Mouse (Mus musculus): ENCODE results near the gene Kcnv2. TPM values are rescaled to one million over a fixed set of nuclear protein-coding genes. Genes with fewer than 3 reads are reported as not detected.

Kcnv2 gene
- polyA plus RNA-seq (2015; fragmentation: Nextera tagmentation; extraction: Ambion mirVana): 0.13 and 0.16 TPM in 2 replicates

DNA sequence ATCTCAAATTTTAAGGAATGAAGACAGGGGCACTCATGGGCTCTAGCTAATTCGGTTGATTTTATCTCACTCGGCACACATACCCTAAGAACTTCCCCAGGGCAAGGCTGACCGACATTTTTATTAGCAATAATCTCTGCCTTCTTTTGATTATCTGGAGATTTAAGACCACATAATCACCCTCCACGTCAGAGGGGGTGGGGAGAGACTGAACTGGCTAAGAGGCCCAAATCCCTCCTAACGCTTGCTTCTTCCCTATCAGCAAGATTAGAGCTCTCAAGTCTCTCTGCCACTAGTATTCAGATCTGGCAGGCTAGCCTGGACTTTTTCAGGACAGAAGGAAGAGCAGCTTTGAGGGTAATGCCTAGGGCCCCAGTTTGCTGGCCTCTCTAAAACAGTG lies at the start of gene Kcnv2:
Gene Kcnv2, plus strand, starts transcription at position 308 of the 400 bp plus-strand sequence.
- no peaks in the 10 kb centered on the region for H3K4me1 ChIP-seq (ENCODE audit: control insufficient read depth, insufficient read depth, low read depth, low read length)
- no peaks in the 10 kb centered on the region for H3K27me3 ChIP-seq (replicated peaks; ENCODE audit: control insufficient read depth, insufficient read depth, low read length)
- no peaks in the 10 kb centered on the region for H3K36me3 ChIP-seq (ENCODE audit: control insufficient read depth, insufficient read depth, low read length)
- no peak within 1 kb of the TSS for H3K4me2 ChIP-seq (ENCODE audit: low read length)
- H3K27ac ChIP-seq (ENCODE audit: low read depth, low read length): no peak within 1 kb of the TSS
- no peak within 1 kb of the TSS for H3K9ac ChIP-seq (ENCODE audit: low read depth, low read length)
- WGBS: 75% methylated on average over 5 of the region's 5 CpGs
- H3K9me3 ChIP-seq (ENCODE audit: control insufficient read depth, low read length): no peaks in the 10 kb centered on the region
- no peak for ATAC-seq
- no peak within 1 kb of the TSS for H3K4me3 ChIP-seq (ENCODE audit: low read length)

DNA sequence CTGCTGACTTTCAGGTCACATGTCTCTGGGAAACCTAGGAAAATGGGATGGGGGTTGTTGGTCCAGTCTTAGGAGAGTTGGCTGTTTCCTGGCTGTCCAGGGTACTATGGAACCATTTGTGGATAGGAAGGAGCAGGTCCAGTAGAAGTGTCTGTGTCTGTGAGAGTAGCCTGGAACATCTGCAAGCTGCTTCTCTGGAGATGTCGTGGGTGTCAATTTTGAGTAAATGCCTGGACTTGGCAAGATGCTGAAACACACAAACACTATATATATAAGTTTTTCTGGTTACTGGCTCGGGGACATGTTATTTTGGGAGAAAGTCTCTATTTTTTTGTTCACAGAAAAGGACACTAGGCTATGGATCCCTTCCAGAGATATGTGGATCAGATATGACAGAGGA lies 49.0 kb upstream of the Kcnv2 start:
- no peaks in the 10 kb centered on the region for H3K27me3 ChIP-seq (replicated peaks; ENCODE audit: control insufficient read depth, insufficient read depth, low read length)
- H3K9me3 ChIP-seq (ENCODE audit: control insufficient read depth, low read length): no peaks in the 10 kb centered on the region
- no peak overlapping the region for H3K9ac ChIP-seq (ENCODE audit: low read depth, low read length)
- no peaks in the 10 kb centered on the region for H3K36me3 ChIP-seq (ENCODE audit: control insufficient read depth, insufficient read depth, low read length)
- WGBS: 86% methylated on average over 2 of the region's 2 CpGs
- no peak overlapping the region for H3K4me3 ChIP-seq (ENCODE audit: low read length)
- no peak overlapping the region for H3K27ac ChIP-seq (ENCODE audit: low read depth, low read length)
- ATAC-seq: no peak
- no peaks in the 10 kb centered on the region for H3K4me1 ChIP-seq (ENCODE audit: control insufficient read depth, insufficient read depth, low read depth, low read length)
- no peak overlapping the region for H3K4me2 ChIP-seq (ENCODE audit: low read length)

DNA sequence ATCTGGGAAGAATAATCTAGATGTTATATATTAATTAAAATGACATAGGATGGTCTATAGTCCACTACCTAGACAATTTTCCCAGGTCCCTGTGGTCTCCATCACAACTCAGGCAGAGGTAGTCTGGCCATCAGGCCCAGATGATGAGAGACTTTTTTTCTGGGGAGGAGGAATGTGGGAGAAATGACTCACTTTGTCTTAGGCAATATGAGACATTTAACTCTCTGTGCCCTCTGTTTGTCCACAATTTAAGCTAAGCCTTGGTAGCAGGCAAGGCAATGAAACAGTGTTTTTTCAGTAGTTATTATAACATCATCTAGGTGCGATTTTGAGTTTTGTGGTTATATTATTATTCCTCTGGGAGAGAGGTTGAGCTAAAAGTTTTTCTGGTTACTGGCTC lies 48.0 kb upstream of the Kcnv2 start:
- 97% methylated on average over 1 of the region's 1 CpGs for WGBS

DNA sequence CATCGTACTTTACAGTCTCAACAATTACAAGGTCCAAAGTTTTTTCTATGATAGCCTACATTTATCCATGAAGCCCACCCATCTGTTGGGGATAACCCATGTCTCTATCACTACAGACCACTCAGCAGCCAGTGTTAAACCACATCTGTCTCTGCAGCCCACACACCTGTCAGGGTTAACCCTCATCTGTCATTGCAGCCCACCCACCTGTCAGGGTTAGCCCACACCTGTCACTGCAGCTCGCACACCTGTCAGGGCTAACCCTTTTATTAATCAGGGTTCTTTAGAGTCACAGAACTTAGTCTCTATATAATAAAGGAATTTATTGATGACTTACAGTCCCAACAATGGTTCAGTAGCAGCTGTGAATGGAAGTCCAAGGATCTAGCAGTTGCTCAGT lies 43.2 kb upstream of the Kcnv2 start:
- no peak overlapping the region for H3K27ac ChIP-seq (ENCODE audit: low read depth, low read length)
- ATAC-seq: no peak
- no peak overlapping the region for H3K4me3 ChIP-seq (ENCODE audit: low read length)
- H3K4me1 ChIP-seq (ENCODE audit: control insufficient read depth, insufficient read depth, low read depth, low read length): no peaks in the 10 kb centered on the region
- no peaks in the 10 kb centered on the region for H3K9me3 ChIP-seq (ENCODE audit: control insufficient read depth, low read length)
- no peak overlapping the region for H3K4me2 ChIP-seq (ENCODE audit: low read length)
- no peaks in the 10 kb centered on the region for H3K27me3 ChIP-seq (replicated peaks; ENCODE audit: control insufficient read depth, insufficient read depth, low read length)
- whole genome bisulfite sequencing: 94% methylated on average over 2 of the region's 2 CpGs
- H3K36me3 ChIP-seq (ENCODE audit: control insufficient read depth, insufficient read depth, low read length): no peaks in the 10 kb centered on the region
- no peak overlapping the region for H3K9ac ChIP-seq (ENCODE audit: low read depth, low read length)

More for the DNA sequence above, 48.0 kb upstream of the Kcnv2 start:
- H3K9me3 ChIP-seq (ENCODE audit: control insufficient read depth, low read length): no peaks in the 10 kb centered on the region
- no peak overlapping the region for H3K4me2 ChIP-seq (ENCODE audit: low read length)
- H3K27ac ChIP-seq (ENCODE audit: low read depth, low read length): no peak overlapping the region
- H3K36me3 ChIP-seq (ENCODE audit: control insufficient read depth, insufficient read depth, low read length): no peaks in the 10 kb centered on the region
- no peaks in the 10 kb centered on the region for H3K27me3 ChIP-seq (replicated peaks; ENCODE audit: control insufficient read depth, insufficient read depth, low read length)
- ATAC-seq: no peak
- no peak overlapping the region for H3K4me3 ChIP-seq (ENCODE audit: low read length)
- no peak overlapping the region for H3K9ac ChIP-seq (ENCODE audit: low read depth, low read length)
- no peaks in the 10 kb centered on the region for H3K4me1 ChIP-seq (ENCODE audit: control insufficient read depth, insufficient read depth, low read depth, low read length)

DNA sequence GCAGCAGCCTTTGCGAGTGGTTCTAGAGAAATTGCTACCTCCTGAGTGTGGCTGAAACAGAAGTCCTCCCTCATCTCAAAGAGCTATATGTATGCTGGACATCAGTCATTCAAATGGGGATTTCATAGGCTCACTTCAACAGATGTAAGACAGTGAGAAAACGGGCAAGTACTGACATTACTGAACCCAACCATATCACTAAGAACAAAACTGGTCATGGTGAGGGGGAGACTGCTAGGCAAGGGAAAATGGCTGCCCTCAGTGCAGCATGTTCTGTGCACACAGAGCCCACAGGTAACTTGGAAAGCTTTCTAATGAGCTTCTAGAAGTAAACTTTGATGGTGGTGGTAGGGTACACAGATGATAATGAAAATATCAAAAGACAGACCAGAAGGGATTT lies 12.3 kb upstream of the Kcnv2 start:
- 89% methylated on average over 2 of the region's 2 CpGs for WGBS
- no peaks in the 10 kb centered on the region for H3K4me1 ChIP-seq (ENCODE audit: control insufficient read depth, insufficient read depth, low read depth, low read length)
- no peak overlapping the region for H3K27ac ChIP-seq (ENCODE audit: low read depth, low read length)
- no peak overlapping the region for H3K4me2 ChIP-seq (ENCODE audit: low read length)
- no peak for ATAC-seq
- H3K9ac ChIP-seq (ENCODE audit: low read depth, low read length): no peak overlapping the region
- no peaks in the 10 kb centered on the region for H3K27me3 ChIP-seq (replicated peaks; ENCODE audit: control insufficient read depth, insufficient read depth, low read length)
- H3K9me3 ChIP-seq (ENCODE audit: control insufficient read depth, low read length): no peaks in the 10 kb centered on the region
- no peak overlapping the region for H3K4me3 ChIP-seq (ENCODE audit: low read length)
- H3K36me3 ChIP-seq (ENCODE audit: control insufficient read depth, insufficient read depth, low read length): no peaks in the 10 kb centered on the region

DNA sequence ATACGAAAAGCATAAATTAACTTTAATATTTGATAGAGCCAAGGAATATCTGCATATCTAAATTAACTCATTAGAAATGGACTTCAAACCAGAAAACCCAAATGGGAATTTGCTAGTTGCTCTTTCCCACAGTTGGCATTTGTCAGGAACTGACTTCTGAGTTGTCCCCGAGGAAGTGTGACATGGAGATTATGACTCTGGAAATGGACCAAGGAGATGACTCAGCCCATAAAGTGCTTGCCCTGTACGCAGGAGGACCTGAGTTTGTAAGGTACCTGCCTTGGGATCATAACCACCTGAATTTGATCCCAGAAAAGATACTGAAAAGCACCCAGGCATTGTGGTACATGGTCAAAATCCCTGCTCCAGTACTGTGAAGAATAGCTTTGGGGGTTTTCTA lies 11.1 kb upstream of the Kcnv2 start:
- no peak overlapping the region for H3K4me2 ChIP-seq (ENCODE audit: low read length)
- H3K27me3 ChIP-seq (replicated peaks; ENCODE audit: control insufficient read depth, insufficient read depth, low read length): no peaks in the 10 kb centered on the region
- ATAC-seq: no peak
- H3K9ac ChIP-seq (ENCODE audit: low read depth, low read length): no peak overlapping the region
- no peak overlapping the region for H3K4me3 ChIP-seq (ENCODE audit: low read length)
- H3K36me3 ChIP-seq (ENCODE audit: control insufficient read depth, insufficient read depth, low read length): no peaks in the 10 kb centered on the region
- H3K27ac ChIP-seq (ENCODE audit: low read depth, low read length): no peak overlapping the region
- WGBS: 92% methylated on average over 3 of the region's 3 CpGs
- no peaks in the 10 kb centered on the region for H3K4me1 ChIP-seq (ENCODE audit: control insufficient read depth, insufficient read depth, low read depth, low read length)
- H3K9me3 ChIP-seq (ENCODE audit: control insufficient read depth, low read length): no peaks in the 10 kb centered on the region

DNA sequence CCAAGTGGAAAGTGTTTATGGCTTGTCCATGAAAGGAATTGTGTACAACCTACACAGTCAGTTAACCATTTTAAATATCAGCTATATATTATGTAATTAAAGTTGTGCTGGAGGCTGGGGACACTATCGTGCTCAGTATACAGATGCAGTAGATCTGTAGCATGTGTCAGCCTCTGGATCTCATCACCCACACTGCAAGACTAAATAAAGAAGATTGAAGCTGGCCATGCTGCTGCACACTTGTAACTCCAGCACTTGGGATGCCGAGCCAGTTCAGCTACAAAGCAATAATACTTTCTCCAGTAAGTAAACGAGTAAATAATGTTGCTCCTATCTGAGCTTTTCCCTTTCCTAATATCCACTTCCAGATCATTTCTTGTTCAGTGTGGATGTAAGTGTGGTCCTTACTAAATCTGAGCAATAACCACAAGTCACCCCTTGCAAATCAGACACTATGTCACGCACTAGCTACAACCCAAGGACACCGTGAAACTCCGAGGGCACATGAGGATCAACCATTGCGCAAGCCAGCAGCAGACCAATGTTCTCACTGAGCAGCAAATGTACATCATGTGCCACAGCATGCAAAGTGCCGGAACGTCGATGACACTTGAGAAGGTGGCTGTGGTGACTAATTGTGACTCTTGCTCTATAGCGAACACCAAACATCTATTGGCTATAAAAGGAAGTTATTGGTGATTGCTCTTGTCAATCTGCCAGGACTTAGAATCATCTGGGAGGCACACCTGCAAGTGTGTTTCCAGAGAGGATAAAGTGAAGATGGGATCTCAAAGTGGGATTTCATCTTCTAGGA lies 9.9 kb upstream of the Kcnv2 start:
- WGBS: 87% methylated on average over 11 of the region's 11 CpGs
- H3K36me3 ChIP-seq (ENCODE audit: control insufficient read depth, insufficient read depth, low read length): no peaks in the 10 kb centered on the region
- no peak overlapping the region for H3K4me3 ChIP-seq (ENCODE audit: low read length)
- H3K9me3 ChIP-seq (ENCODE audit: control insufficient read depth, low read length): no peaks in the 10 kb centered on the region
- no peak for ATAC-seq
- no peaks in the 10 kb centered on the region for H3K4me1 ChIP-seq (ENCODE audit: control insufficient read depth, insufficient read depth, low read depth, low read length)
- H3K27me3 ChIP-seq (replicated peaks; ENCODE audit: control insufficient read depth, insufficient read depth, low read length): no peaks in the 10 kb centered on the region
- no peak overlapping the region for H3K4me2 ChIP-seq (ENCODE audit: low read length)
- H3K27ac ChIP-seq (ENCODE audit: low read depth, low read length): no peak overlapping the region
- no peak overlapping the region for H3K9ac ChIP-seq (ENCODE audit: low read depth, low read length)

DNA sequence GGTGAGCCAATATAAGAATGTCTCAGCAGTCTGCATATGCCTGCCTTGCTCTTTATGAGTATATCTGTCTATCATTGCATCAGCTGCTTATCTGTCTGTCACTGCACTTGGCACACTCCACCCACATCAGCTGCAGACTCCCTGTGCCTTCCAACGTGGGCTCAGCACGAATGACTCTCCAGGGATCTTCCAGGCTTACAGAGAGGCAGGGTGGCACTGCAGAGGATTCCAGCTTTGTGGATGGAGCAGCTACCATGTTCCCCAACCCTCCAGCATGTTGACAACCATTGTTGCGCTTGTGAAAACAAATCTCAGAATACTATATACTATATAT lies 9.3 kb upstream of the Kcnv2 start:
- Histone ChIP-seq H3K27me3 (replicated peaks; ENCODE audit: control insufficient read depth, insufficient read depth, low read length) (no peaks in the 10 kb centered on the region), H3K4me3 (ENCODE audit: low read length) (no peak overlapping the region), H3K36me3 (ENCODE audit: control insufficient read depth, insufficient read depth, low read length) (no peaks in the 10 kb centered on the region), H3K9me3 (ENCODE audit: control insufficient read depth, low read length) (no peaks in the 10 kb centered on the region), H3K4me1 (ENCODE audit: control insufficient read depth, insufficient read depth, low read depth, low read length) (no peaks in the 10 kb centered on the region), H3K4me2 (ENCODE audit: low read length) (no peak overlapping the region), H3K9ac (ENCODE audit: low read depth, low read length) (no peak overlapping the region), H3K27ac (ENCODE audit: low read depth, low read length) (no peak overlapping the region)
- 86% methylated on average over 3 of the region's 3 CpGs for WGBS
- ATAC-seq: no peak

DNA sequence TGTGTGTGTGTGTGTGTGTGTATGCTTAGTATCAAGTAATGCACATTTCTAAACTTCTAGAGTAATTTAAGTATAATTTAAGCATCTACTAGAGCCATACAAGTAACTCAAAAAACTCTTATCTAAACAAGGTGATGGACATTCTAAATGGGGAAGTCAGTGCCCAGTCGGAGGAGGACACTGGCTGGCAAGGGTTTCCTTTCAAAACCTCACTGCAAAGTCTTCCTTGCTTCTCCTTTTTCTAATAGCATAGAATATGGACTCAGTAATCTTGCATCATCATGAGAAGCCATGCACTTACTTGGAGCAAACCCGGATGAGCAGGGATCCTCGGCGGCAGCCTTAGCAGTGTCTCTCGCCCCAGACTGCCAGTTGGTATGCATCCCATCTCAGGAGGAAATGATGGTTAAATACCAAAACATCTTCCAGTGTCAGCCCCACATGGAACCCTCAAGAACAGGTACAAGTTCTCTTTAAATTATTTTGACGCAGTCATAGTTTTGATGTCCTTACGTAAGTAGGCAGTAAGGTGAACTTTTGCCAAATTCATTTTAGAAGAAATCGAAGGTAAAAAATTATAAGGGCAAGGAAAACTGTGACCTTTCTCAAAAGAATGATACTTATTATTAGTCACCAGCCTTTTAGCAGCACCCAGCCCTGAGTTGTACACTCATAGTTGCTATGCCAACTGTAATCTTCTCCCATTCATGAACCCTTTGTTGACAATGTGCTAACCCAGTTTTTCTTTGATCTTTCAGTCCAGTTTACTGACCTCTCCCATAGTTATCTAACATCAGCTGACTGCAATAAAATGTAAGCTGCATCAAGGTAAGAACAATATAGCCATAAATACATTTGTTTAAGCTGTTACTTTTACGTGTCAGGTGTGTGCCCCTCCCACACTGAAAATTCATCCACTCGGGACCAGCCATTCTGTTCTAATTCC lies 5.8 kb upstream of the Kcnv2 start:
- Histone ChIP-seq H3K27ac (ENCODE audit: low read depth, low read length) (no peak overlapping the region), H3K9me3 (ENCODE audit: control insufficient read depth, low read length) (no peaks in the 10 kb centered on the region), H3K4me2 (ENCODE audit: low read length) (no peak overlapping the region), H3K36me3 (ENCODE audit: control insufficient read depth, insufficient read depth, low read length) (no peaks in the 10 kb centered on the region), H3K27me3 (replicated peaks; ENCODE audit: control insufficient read depth, insufficient read depth, low read length) (no peaks in the 10 kb centered on the region), H3K9ac (ENCODE audit: low read depth, low read length) (no peak overlapping the region), H3K4me3 (ENCODE audit: low read length) (no peak overlapping the region), H3K4me1 (ENCODE audit: control insufficient read depth, insufficient read depth, low read depth, low read length) (no peaks in the 10 kb centered on the region)
- ATAC-seq: no peak
- 86% methylated on average over 10 of the region's 10 CpGs for WGBS

Data from hindbrain, embryonic 16.5 days (tissue).